Mouse (Mus musculus) embryo, embryonic 9.5 days (tissue): ENCODE results near the gene Phb.
A peak's percentile ranks its signal among the peaks of the same experiment; 100 is the strongest.

Experiments used
- DNase-seq: peaks from one replicate; pipeline ENCODE4 v3.0.0-alpha.2; 2017; ENCODE audit errors: extremely low spot score

Phb gene

DNA sequence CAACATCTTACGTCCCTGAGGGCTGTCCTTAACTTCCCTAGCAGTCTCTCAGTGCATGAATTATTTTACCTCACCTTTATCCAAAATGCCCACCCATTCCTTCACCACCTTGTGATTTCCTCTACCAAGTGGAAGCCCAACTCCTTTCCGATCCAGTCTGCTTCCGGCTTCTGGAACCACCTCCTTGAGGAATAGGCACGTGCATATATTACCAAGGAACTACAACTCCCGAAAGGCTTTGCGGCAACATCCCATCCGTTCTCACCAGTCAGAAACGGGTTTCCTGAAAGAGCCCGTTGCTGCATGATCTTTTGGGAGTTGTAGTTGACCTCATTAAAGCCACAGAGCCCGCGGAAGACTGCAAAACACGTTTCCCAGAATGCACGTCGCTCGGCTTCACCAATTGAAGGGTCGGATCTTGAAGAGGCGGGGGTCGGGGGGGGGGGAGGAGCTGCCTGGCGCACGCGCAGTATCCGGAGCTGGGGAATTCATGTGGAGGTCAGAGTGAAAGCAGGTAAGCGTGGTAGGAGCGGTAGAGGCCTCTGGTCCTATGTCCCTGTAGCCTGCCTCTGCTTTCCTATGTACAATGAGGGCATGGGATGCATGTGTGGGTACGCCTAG is at the start of gene Phb:
TSS of gene Phb (plus strand) at position 429 of the 621 bp plus-strand sequence.
- DNase-seq: peak; percentile 96

DNA sequence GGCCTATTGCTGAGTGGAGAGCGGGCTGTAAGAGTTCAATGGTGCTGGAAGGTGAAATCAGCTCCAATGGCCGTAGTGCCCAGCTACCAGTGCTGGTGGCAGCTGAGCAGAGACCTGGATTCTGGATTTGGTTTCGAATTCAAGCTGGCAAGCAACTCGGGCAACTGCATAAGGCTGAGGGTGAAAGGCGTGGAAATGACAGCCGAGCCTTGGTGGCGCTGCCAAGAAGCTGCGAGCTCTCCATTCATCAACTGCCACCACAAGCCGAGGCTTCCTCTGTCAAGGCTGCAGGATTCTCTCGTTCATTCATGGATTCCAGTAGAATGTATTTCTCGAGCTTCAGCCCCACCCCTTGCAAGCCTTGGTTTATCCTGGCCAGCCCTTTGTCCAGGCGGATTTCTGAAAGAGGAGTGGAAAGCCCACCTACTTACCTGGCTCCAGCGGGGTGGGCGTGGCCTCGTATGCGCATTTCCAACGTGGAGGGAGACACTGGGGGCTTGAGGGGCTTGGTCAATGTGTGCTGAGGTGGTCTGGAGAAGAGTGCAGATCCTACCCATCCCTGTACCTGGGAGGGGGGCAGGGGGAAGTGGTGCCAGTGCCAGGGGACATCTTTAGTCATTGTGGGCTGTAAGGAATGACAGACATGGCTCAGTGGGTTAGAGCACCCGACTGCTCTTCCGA is 48.8 kb upstream of the Phb start:
- no peak for DNase-seq

GRCm38 (mm10) chr11:95619081-95619480 is 47.7 kb upstream of the Phb start:
- no peak for DNase-seq

GRCm38 (mm10) chr11:95619886-95620444 is 46.8 kb upstream of the Phb start:
- DNase-seq: no peak

- no peak for DNase-seq
These were observed 45.7 kb upstream of the Phb start for GRCm38 (mm10) chr11:95621010-95621409.

DNA sequence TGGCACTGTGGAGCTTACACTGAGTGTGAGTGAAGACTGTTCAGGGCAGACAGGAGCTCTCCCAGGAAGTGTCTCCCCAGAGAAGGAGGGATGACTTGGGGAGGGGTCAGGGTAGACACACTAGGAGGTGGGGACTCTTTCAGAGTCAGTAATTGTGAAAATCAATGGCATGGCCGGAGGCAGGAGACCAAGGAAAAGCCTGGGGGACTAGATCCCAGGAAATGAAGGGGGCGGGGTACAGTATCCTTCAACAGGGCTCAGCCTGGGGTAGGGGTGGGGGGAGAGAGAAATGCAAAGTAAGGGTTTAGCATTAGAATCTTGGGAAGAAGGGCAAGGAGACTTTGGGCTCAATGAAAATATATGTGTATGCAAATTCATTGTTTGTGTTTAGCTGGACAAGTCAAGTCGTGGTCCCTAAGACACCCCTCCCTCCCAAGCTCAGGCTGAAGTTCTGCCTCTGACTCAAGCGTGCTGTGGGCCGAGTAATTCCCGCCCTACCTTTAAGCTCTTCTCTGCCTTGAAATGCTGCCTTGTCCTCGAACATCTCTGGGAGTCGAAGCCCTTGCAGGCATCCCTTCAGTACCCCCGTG is 45.1 kb upstream of the Phb start:
- no peak for DNase-seq

GRCm38 (mm10) chr11:95622426-95622825 is 44.3 kb upstream of the Phb start:
- no peak for DNase-seq

DNA sequence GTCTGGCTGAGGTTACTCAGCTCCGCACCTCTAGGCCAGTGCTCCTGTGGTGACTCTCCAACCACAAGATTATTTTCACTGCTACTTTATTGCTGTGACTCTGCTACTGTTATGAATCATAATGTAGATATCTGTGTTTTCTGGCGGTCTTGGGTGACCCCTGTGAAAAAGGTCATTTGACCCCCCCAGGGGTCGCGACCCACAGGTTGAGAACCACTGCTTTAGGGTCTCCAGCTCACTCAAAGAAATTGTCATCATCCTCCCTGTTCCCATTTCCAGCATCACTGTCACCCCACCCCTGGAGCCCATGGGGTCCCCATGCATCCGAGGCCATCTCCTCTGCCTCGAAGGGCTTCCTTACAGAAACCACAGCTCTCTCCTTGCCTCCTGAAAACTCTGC is 36.2 kb upstream of the Phb start:
- DNase-seq: no peak

- DNase-seq: no peak
These were observed 35.5 kb upstream of the Phb start for GRCm38 (mm10) chr11:95631301-95631700.

DNA sequence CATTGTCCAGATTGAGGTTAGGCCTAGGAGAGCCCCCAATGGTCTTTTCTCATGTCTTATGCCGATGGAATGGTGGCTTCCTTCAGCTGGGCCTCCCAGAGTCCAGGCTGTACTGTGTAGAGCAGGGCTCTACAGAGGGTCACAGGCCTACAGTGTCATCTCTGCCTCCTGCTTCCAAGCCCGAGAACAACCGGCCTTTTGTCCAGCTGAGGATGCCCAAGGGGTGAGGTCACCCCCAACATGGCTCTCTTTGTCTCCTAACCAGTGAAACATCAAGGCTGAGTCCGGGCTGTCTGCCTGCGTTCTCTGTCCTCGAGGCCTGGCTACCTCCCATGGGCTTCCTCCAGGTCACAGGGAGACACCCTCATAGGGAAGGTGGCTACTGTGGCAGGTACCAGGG is 34.3 kb upstream of the Phb start:
- DNase-seq: no peak

DNA sequence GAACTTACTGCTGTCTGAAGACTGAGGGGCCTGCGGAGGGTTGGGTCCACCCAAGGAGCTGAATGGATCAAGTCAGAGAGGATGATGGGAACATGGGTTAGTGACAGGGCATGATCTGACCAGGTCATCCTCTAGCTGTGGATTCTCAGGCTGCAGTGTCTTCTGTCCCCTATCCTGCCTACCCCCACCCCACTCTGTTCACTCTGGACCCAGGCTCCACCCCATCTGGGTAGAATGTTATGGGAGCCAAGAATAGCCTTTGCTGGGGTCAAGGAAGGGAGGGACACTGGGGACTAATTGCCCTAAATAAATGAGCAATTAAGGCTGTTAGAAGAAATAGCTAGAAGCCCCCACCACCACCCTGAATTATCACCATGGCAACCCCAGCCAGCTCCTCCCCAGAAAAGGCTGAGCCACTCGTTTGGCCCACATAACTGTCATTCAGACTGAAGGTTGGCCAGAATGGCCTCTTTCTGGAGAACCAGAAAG is 33.2 kb upstream of the Phb start:
- DNase-seq: no peak

GRCm38 (mm10) chr11:95635030-95635429 is 31.7 kb upstream of the Phb start:
- DNase-seq: no peak

- DNase-seq: no peak
These were observed 26.0 kb upstream of the Phb start for GRCm38 (mm10) chr11:95640751-95641150.

GRCm38 (mm10) chr11:95642534-95643280 is 24.1 kb upstream of the Phb start:
- no peak for DNase-seq

DNA sequence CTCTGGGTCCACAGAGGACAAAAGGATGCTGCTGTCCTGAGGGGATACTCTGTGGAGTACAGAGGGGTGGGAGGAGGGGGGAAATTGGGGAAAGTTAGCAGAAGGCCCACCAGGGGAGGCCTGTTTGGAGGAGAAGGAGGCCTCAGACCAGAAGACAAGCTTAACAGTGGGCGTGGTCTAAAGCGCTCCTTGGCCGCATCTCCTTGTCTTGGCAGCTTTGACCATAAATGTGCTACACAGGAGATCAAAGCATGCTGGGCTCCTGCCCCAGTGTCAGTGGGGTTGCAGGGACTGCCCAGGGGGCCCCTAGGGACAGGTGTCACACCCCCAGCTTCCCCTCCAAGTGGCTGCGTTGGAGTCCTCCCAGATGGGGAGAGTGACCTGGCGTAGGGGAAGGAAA is 22.9 kb upstream of the Phb start:
- no peak for DNase-seq

GRCm38 (mm10) chr11:95644381-95644780 is 22.4 kb upstream of the Phb start:
- DNase-seq: no peak

DNA sequence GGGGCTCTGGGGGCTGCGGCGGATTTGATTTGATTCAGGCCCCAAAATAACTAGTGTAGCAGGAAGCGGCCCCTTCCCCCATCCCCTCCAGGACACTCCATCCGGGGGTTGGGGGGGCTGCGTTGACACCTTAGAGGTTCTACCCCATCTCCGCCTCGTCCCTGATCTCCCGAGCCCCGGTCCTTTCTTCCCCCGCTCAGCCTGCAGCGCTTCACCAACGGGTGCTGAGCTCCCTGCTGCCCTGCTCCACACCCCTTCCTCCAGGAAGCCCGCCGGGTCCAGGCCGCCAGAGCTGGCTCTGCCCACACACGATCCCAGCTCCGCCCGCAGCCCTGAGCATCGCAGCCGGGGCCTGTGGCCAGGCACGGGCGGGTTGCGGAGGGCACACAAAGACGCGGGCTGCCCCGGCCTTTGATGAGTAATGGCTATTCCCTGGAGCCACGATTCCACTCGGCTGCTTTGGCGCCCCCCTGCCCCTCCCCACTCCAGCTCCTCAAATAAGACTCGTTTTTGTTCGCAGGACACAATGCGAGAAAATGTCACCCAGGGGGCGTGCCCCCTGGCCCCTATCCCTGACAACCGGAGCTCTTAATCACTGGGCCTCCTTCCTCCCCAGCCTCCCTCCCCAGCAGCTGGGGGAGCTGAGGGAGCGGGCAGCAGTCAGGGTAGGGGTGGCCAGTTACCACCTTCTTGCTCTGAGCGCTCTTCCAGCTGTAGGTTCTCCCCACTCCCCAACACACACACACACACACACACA is 21.2 kb upstream of the Phb start:
- peak; percentile 85 for DNase-seq

DNA sequence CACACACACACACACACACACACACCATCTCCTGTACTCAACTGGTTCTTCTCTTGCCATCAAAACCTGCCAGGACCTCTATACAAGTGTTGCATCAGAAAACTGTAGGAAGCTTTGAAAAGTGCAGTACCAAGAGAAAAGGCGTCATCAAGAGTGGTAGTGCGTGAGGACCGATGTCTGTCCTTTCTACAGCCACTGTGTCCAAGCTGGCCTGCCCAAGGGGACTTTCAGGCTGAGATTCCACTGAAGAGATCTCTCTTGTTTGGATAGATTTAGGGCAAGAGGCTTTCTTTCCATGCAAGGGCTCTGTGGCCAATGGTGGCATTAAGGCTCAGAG is 20.6 kb upstream of the Phb start:
- DNase-seq: no peak

GRCm38 (mm10) chr11:95647791-95648190 is 19.0 kb upstream of the Phb start:
- no peak for DNase-seq

DNA sequence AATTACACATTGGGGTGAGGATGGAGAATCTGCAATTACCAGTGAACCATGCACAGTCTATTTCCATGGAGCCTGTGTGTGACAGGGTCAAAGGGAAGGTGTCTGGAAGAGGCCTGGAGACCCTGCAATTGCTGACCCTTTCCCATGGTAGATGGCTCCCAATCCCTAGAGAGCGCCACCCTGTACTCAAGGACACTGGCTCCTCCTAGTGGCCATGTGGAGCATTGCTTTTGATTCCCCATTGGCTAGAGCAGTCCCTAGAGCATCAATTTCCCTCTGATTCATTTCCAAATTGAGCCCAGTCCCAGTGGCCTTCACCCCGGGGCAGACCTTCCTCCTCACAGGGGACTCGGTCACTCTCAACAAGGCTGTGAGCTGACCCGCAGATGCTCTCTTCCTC is 17.9 kb upstream of the Phb start:
- peak; percentile 83 for DNase-seq

DNA sequence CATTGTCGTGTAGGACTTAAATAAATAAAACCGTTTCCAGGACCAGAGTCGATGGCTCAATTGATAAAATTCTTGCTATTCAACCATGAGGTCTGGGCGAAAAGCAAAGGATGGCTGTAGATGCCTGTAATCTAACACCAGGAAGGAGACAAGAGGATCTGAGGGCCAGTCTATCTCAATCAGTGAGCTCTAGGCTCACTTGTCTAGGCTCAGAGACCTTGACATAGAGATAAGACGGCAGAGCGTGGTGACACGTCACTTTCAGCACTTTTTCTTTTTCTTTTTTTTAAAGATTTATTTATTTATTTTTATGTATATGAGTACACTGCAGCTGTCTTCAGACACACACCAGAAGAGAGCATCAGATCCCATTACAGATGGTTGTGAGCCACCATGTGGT is 17.2 kb upstream of the Phb start:
- DNase-seq: no peak

- DNase-seq: no peak
These were observed 16.8 kb upstream of the Phb start for GRCm38 (mm10) chr11:95650001-95650400.
